Mouse (Mus musculus) small intestine, adult 2 months (tissue): Measurements from ENCODE around the gene Kcnb1.

Experiments
- CTCF ChIP-seq: fragments of 200-500 bp; IDR thresholded peaks from 2 replicates; pipeline ENCODE4 v1.5.1; 2012; ENCODE audit warnings: low read depth, mild to moderate bottlenecking, control low read depth, inconsistent platforms, low read length, moderate library complexity, mixed read lengths; ENCODE audit not compliant: insufficient replicate concordance, insufficient read length; ENCODE audit errors: extremely low read depth
- POLR2A ChIP-seq: fragments of 200-500 bp; IDR thresholded peaks from 2 replicates; pipeline ENCODE4 v1.6.1; 2012; ENCODE audit warnings: low read depth, mild to moderate bottlenecking, control low read depth, inconsistent platforms, low read length, moderate library complexity

DNA sequence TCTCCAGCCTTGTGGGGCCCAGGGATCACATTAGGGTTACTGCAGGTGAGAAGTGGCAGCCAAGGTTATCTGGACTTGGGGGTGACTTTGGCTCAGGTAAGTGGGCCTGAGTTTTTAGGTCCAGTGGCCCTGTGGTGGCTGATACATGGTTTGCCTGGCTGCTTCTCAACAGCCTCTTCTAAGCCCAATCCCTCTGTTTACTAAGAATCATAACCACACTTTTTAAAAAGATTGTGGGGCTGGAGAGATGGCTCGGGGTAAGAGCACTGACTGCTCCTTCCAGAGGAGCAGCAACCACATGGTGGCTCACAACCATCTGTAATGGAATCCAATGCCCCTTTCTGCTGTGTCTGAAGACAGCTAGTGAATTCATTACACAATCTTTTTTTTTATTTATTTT is 123.9 kb downstream of the Kcnb1 start:
- TF ChIP-seq POLR2A (no peak), CTCF (no peak)
